Mouse (Mus musculus) MEL (cell line): Measurements from ENCODE around the gene Fuom. TPM values are rescaled to one million over a fixed set of nuclear protein-coding genes. Genes with fewer than 3 reads are reported as not detected.

Source experiments
- DNase-seq: peaks from one replicate; pipeline ENCODE4 v3.0.0; 2011; ENCODE audit warnings: low read depth, low spot score
- H3K27ac ChIP-seq: 2 replicates; pipeline ENCODE4 v1.5.1; 2012; ENCODE audit warnings: low read depth, mild to moderate bottlenecking, control low read depth, low read length, moderate library complexity; ENCODE audit not compliant: control insufficient read depth
- H3K27me3 ChIP-seq, 2 experiments: fragments of 150-350 bp in 1 of 2; sonication (generic) in 1 of 2; 2 replicates each; pipeline ENCODE4 v1.6.1; 2012; ENCODE audit warnings: low read length in 2 of 2, mild to moderate bottlenecking in 2 of 2, improper control_type of control experiment in 1 of 2, moderate library complexity in 1 of 2; ENCODE audit not compliant: insufficient read depth in 2 of 2, control insufficient read depth in 1 of 2
- H3K36me3 ChIP-seq, 2 experiments: 2 replicates each; pipeline ENCODE4 v1.6.1; 2012 to 2014; ENCODE audit warnings: low read length in 2 of 2, improper control_type of control experiment in 1 of 2, inconsistent platforms in 1 of 2, mild to moderate bottlenecking in 1 of 2; ENCODE audit not compliant: insufficient read depth in 2 of 2, control insufficient read depth in 1 of 2
- H3K4me1 ChIP-seq, 2 experiments: fragments of 150-350 bp in 1 of 2; sonication (generic) in 1 of 2; 2 replicates each; pipeline ENCODE4 v1.6.1; 2012; ENCODE audit warnings: low read length in 2 of 2, improper control_type of control experiment in 1 of 2, mild to moderate bottlenecking in 1 of 2; ENCODE audit not compliant: insufficient read depth in 2 of 2, control insufficient read depth in 1 of 2
- H3K4me3 ChIP-seq, 2 experiments: fragments of 150-350 bp in 1 of 2; sonication (generic) in 1 of 2; 2 replicates each; pipeline ENCODE4 v1.5.1; 2012; ENCODE audit warnings: low read depth in 2 of 2, low read length in 2 of 2, mild to moderate bottlenecking in 2 of 2, moderate library complexity in 2 of 2, control low read depth in 1 of 2, improper control_type of control experiment in 1 of 2; ENCODE audit not compliant: control insufficient read depth in 1 of 2, insufficient read depth in 1 of 2
- H3K79me2 ChIP-seq: 2 replicates; pipeline ENCODE4 v1.6.1; 2012; ENCODE audit warnings: mild to moderate bottlenecking, low read length, moderate library complexity; ENCODE audit not compliant: control insufficient read depth, poor library complexity, insufficient read depth
- H3K9ac ChIP-seq: 2 replicates; pipeline ENCODE4 v1.6.1; 2012; ENCODE audit warnings: low read depth, mild to moderate bottlenecking, control low read depth, low read length, moderate library complexity; ENCODE audit not compliant: control insufficient read depth, poor library complexity, severe bottlenecking
- H3K9me3 ChIP-seq: fragments of 150-350 bp; sonication (generic); replicated peaks from 2 replicates; pipeline ENCODE4 v1.6.1; 2012; ENCODE audit warnings: mild to moderate bottlenecking, low read length, improper control_type of control experiment, moderate library complexity; ENCODE audit not compliant: insufficient read depth
- BHLHE40 ChIP-seq: IDR thresholded peaks from 2 replicates; pipeline ENCODE4 v1.6.1; 2012; ENCODE audit warnings: low read depth, mild to moderate bottlenecking, inconsistent platforms, low read length, improper control_type of control experiment, borderline replicate concordance
- CHD1 ChIP-seq: IDR thresholded peaks from 2 replicates; pipeline ENCODE4 v1.6.1; 2012; ENCODE audit warnings: low read depth, mild to moderate bottlenecking, inconsistent platforms, low read length, improper control_type of control experiment
- CHD2 ChIP-seq: IDR thresholded peaks from 2 replicates; pipeline ENCODE4 v1.6.1; 2011; ENCODE audit warnings: low read length, improper control_type of control experiment
- CTCF ChIP-seq, 3 experiments: IDR thresholded peaks in 2 of 3; conservative IDR thresholded peaks in 1 of 3; 2 replicates each; pipeline ENCODE4 v1.5.1; 2011 to 2012; ENCODE audit warnings: low read length in 3 of 3, low read depth in 2 of 3, mild to moderate bottlenecking in 2 of 3, improper control_type of control experiment in 1 of 3, inconsistent platforms in 1 of 3, mixed read lengths in 1 of 3, moderate library complexity in 1 of 3; ENCODE audit not compliant: control insufficient read depth in 1 of 3, insufficient read depth in 1 of 3, poor library complexity in 1 of 3, severe bottlenecking in 1 of 3
- E2F4 ChIP-seq: IDR thresholded peaks from 2 replicates; pipeline ENCODE4 v1.6.1; 2011; ENCODE audit warnings: low read depth, low read length, improper control_type of control experiment, borderline replicate concordance
- ELF1 ChIP-seq: IDR thresholded peaks from 2 replicates; pipeline ENCODE4 v1.6.1; 2014; ENCODE audit warnings: low read depth, mild to moderate bottlenecking, inconsistent platforms, low read length, improper control_type of control experiment, moderate library complexity
- EP300 ChIP-seq, 2 experiments: IDR thresholded peaks; 2 replicates each; pipeline ENCODE4 v1.6.1; 2011; ENCODE audit warnings: improper control_type of control experiment in 2 of 2, low read length in 2 of 2, low read depth in 1 of 2, mild to moderate bottlenecking in 1 of 2
- GABPA ChIP-seq: IDR thresholded peaks from 2 replicates; pipeline ENCODE4 v1.6.1; 2012; ENCODE audit warnings: low read depth, mild to moderate bottlenecking, inconsistent platforms, low read length, improper control_type of control experiment, moderate library complexity
- GATA1 ChIP-seq: IDR thresholded peaks from 2 replicates; pipeline ENCODE4 v1.6.1; 2011; ENCODE audit warnings: low read depth, low read length, improper control_type of control experiment
- HCFC1 ChIP-seq: IDR thresholded peaks from 2 replicates; pipeline ENCODE4 v1.6.1; 2012; ENCODE audit warnings: low read depth, mild to moderate bottlenecking, inconsistent platforms, low read length, improper control_type of control experiment, moderate library complexity
- JUND ChIP-seq: IDR thresholded peaks from 2 replicates; pipeline ENCODE4 v1.6.1; 2011; ENCODE audit warnings: low read depth, mild to moderate bottlenecking, improper control_type of control experiment, low read length
- KAT2A ChIP-seq: conservative IDR thresholded peaks from 2 replicates; pipeline ENCODE4 v1.6.1; 2012; ENCODE audit warnings: low read depth, low read length, improper control_type of control experiment, inconsistent platforms
- MAZ ChIP-seq: IDR thresholded peaks from 2 replicates; pipeline ENCODE4 v1.6.1; 2012; ENCODE audit warnings: low read depth, mild to moderate bottlenecking, inconsistent platforms, low read length, improper control_type of control experiment
- MEF2A ChIP-seq: IDR thresholded peaks from 2 replicates; pipeline ENCODE4 v1.6.1; 2014; ENCODE audit warnings: low read depth, mild to moderate bottlenecking, inconsistent platforms, low read length, improper control_type of control experiment; ENCODE audit not compliant: poor library complexity, insufficient replicate concordance, severe bottlenecking; ENCODE audit errors: extremely low read depth
- MXI1 ChIP-seq: IDR thresholded peaks from 2 replicates; pipeline ENCODE4 v1.6.1; 2011; ENCODE audit warnings: mild to moderate bottlenecking, low read depth, low read length, improper control_type of control experiment
- MYB ChIP-seq: IDR thresholded peaks from 2 replicates; pipeline ENCODE4 v1.6.1; 2011; ENCODE audit warnings: mild to moderate bottlenecking, low read depth, low read length, improper control_type of control experiment
- MYC ChIP-seq: IDR thresholded peaks from 2 replicates; pipeline ENCODE4 v1.6.1; 2011; ENCODE audit warnings: low read depth, mild to moderate bottlenecking, low read length, improper control_type of control experiment, moderate library complexity
- NELFE ChIP-seq: IDR thresholded peaks from 2 replicates; pipeline ENCODE4 v1.6.1; 2011; ENCODE audit warnings: low read depth, low read length, improper control_type of control experiment
- NRF1 ChIP-seq: IDR thresholded peaks from 2 replicates; pipeline ENCODE4 v1.6.1; 2014; ENCODE audit warnings: low read depth, mild to moderate bottlenecking, inconsistent platforms, low read length, improper control_type of control experiment, moderate library complexity; ENCODE audit not compliant: poor library complexity, insufficient read depth, severe bottlenecking
- POLR2AphosphoS2 ChIP-seq: IDR thresholded peaks from 2 replicates; pipeline ENCODE4 v1.6.1; 2011; ENCODE audit warnings: low read length, improper control_type of control experiment
- POLR2AphosphoS5 ChIP-seq: IDR thresholded peaks from 2 replicates; pipeline ENCODE4 v1.6.1; 2012; ENCODE audit warnings: low read depth, borderline replicate concordance, mild to moderate bottlenecking, inconsistent platforms, low read length, moderate library complexity, mixed read lengths
- RCOR1 ChIP-seq: IDR thresholded peaks from 2 replicates; pipeline ENCODE4 v1.6.1; 2012; ENCODE audit warnings: low read depth, mild to moderate bottlenecking, inconsistent platforms, low read length, improper control_type of control experiment
- SIN3A ChIP-seq: IDR thresholded peaks from 2 replicates; pipeline ENCODE4 v1.6.1; 2012; ENCODE audit warnings: low read length, improper control_type of control experiment, inconsistent platforms
- SMC3 ChIP-seq: IDR thresholded peaks from 2 replicates; pipeline ENCODE4 v1.6.1; 2011; ENCODE audit warnings: low read depth, low read length, improper control_type of control experiment
- TBP ChIP-seq: IDR thresholded peaks from 2 replicates; pipeline ENCODE4 v1.8.0; 2011; ENCODE audit warnings: low read depth, low read length, improper control_type of control experiment
- TCF12 ChIP-seq: IDR thresholded peaks from 2 replicates; pipeline ENCODE4 v1.6.1; 2014; ENCODE audit warnings: low read depth, mild to moderate bottlenecking, inconsistent platforms, low read length, improper control_type of control experiment, moderate library complexity
- USF1 ChIP-seq: IDR thresholded peaks from 2 replicates; pipeline ENCODE4 v1.6.1; 2014; ENCODE audit warnings: low read depth, mild to moderate bottlenecking, inconsistent platforms, low read length, improper control_type of control experiment, moderate library complexity
- USF2 ChIP-seq, 2 experiments: IDR thresholded peaks; 2 replicates each; pipeline ENCODE4 v1.6.1; 2011 to 2012; ENCODE audit warnings: improper control_type of control experiment in 2 of 2, low read length in 2 of 2, borderline replicate concordance in 1 of 2, inconsistent platforms in 1 of 2, low read depth in 1 of 2, mild to moderate bottlenecking in 1 of 2; ENCODE audit not compliant: insufficient read depth in 1 of 2
- ZC3H11A ChIP-seq: IDR thresholded peaks from 2 replicates; pipeline ENCODE4 v1.6.1; 2012; ENCODE audit warnings: low read depth, mild to moderate bottlenecking, inconsistent platforms, low read length, improper control_type of control experiment
- ZKSCAN1 ChIP-seq: IDR thresholded peaks from 2 replicates; pipeline ENCODE4 v1.6.1; 2012; ENCODE audit warnings: low read depth, mild to moderate bottlenecking, inconsistent platforms, low read length, improper control_type of control experiment, moderate library complexity
- ZNF384 ChIP-seq: IDR thresholded peaks from 2 replicates; pipeline ENCODE4 v1.6.1; 2012; ENCODE audit warnings: low read depth, mild to moderate bottlenecking, inconsistent platforms, low read length, improper control_type of control experiment
- polyA plus RNA-seq, 2 experiments: library from polyadenylated mRNA; stranded (reverse) in 1 of 2; unstranded in 1 of 2; fragments of >175 nt in 1 of 2; fragments of >200 nt in 1 of 2; gene quantifications; 2 replicates each; pipeline versions ENCODE4 v1.2.1 to v1.2.4; 2012; ENCODE audit warnings: low replicate concordance in 2 of 2, low read depth in 1 of 2; ENCODE audit not compliant: insufficient read length in 2 of 2, insufficient read depth in 1 of 2, missing spikeins in 1 of 2
- total RNA-seq: library from RNA; depleted of rRNA; stranded (reverse); fragments of 300-350 nt; gene quantifications from 2 replicates; pipeline ENCODE4 v1.2.3, GENCODE M21; 2012

The Fuom gene
- total and polyA plus RNA-seq, 3 experiments: 1.1 to 10.9 TPM; not detected in 1

- H3K9ac ChIP-seq: no peak overlapping the region
- no peak for DNase-seq
- H3K36me3 ChIP-seq: peaks cover under 1 to 2% of the 10 kb centered on the region in 2 experiments; a peak in 3 of 4 replicates
- TF ChIP-seq NRF1: no peak
- no peak for TF ChIP-seq MAZ
- no peak for TF ChIP-seq SMC3
- no peak for TF ChIP-seq GABPA
- TF ChIP-seq CHD1: no peak
- no peak for TF ChIP-seq ZKSCAN1
- TF ChIP-seq BHLHE40: no peak
- TF ChIP-seq MYB: no peak
- TF ChIP-seq ELF1: no peak
- TF ChIP-seq MXI1: no peak
- TF ChIP-seq TCF12: no peak
- TF ChIP-seq POLR2AphosphoS2: no peak
- no peak for TF ChIP-seq RCOR1
- no peak for TF ChIP-seq SIN3A
- no peak for TF ChIP-seq MEF2A
- no peak overlapping the region for H3K27ac ChIP-seq
- no peaks in the 10 kb centered on the region for H3K9me3 ChIP-seq
- peaks cover under 1% of the 10 kb centered on the region in 2 experiments; a peak in 3 of 4 replicates for H3K4me1 ChIP-seq
- H3K27me3 ChIP-seq: no peaks in the 10 kb centered on the region
- peaks cover 3% of the 10 kb centered on the region for H3K79me2 ChIP-seq
- H3K4me3 ChIP-seq: no peak overlapping the region
Measured at GRCm38 (mm10) chr7:140111943-140112342, 9.7 kb upstream of the Fuom start.

GRCm38 (mm10) chr7:140104009-140104408 lies 1.8 kb upstream of the Fuom start:
- no peaks in the 10 kb centered on the region for H3K36me3 ChIP-seq
- H3K4me3 ChIP-seq: no peak overlapping the region
- no peaks in the 10 kb centered on the region for H3K79me2 ChIP-seq
- H3K27ac ChIP-seq: no peak overlapping the region
- no peak for TF ChIP-seq USF1
- no peak for TF ChIP-seq TBP
- no peak for TF ChIP-seq MEF2A
- TF ChIP-seq CHD2: no peak
- no peak for TF ChIP-seq SMC3
- no peak for TF ChIP-seq POLR2AphosphoS5
- no peak for TF ChIP-seq E2F4
- no peak for TF ChIP-seq JUND
- no peak for TF ChIP-seq CHD1
- no peak for TF ChIP-seq HCFC1
- TF ChIP-seq ZC3H11A: no peak
- no peak for TF ChIP-seq CTCF (IDR thresholded peaks at IDR 0.05 in 2 of 3, conservative IDR thresholded peaks at IDR 0.05 in 1 of 3; ENCODE audit: control insufficient read depth in 1 of 3, insufficient read depth in 1 of 3, low read depth in 2 of 3, low read length in 3 of 3, poor library complexity in 1 of 3, severe bottlenecking in 1 of 3)
- no peak for TF ChIP-seq GATA1
- no peak for TF ChIP-seq ZNF384
- TF ChIP-seq MXI1: no peak
- no peak for TF ChIP-seq KAT2A
- no peak for TF ChIP-seq NELFE
- TF ChIP-seq USF2 (IDR thresholded peaks at IDR 0.05; ENCODE audit: borderline replicate concordance in 1 of 2, insufficient read depth in 1 of 2, low read depth in 1 of 2, low read length in 2 of 2): no peak
- no peak for TF ChIP-seq MYC
- no peak for TF ChIP-seq EP300 (IDR thresholded peaks at IDR 0.05; ENCODE audit: low read depth in 1 of 2, low read length in 2 of 2)
- no peaks in the 10 kb centered on the region for H3K9me3 ChIP-seq
- no peak overlapping the region for H3K9ac ChIP-seq
- H3K27me3 ChIP-seq: no peaks in the 10 kb centered on the region
- DNase-seq: no peak
- no peaks in the 10 kb centered on the region for H3K4me1 ChIP-seq
